Mouse (Mus musculus) kidney, postnatal 14 days (tissue): ENCODE measurements at regions not wholly inside any gene's neighbourhood (a gene's known extent, or its start where the extent isn't known, plus 50 kb on each side); places are given as distances from the start of the nearest gene placed in this dataset.

Experiments
- DNase-seq: peaks from one replicate; pipeline ENCODE4 v3.0.0; 2022; ENCODE audit warnings: mixed read lengths

DNA sequence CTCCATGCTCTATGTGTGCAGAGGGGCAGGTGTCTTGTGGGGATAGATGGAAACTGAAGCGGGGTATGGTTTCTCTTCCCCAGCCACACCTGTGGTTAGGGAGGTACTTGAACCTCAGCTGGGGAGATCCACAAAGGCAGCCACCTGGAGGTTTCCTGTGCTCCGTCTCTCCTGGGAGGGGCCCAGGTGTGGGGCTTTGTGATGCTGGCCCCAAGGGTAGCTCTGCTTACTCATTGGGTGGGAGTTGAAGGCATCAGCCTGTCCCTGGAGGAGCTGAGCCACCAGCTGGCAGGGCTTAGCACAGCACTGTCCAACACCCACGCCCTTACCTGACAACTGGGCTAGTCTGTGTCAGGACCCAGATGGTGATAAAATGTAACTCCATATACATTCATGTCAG, 81.4 kb downstream of the Lhx2 start:
- no peak for DNase-seq

DNA sequence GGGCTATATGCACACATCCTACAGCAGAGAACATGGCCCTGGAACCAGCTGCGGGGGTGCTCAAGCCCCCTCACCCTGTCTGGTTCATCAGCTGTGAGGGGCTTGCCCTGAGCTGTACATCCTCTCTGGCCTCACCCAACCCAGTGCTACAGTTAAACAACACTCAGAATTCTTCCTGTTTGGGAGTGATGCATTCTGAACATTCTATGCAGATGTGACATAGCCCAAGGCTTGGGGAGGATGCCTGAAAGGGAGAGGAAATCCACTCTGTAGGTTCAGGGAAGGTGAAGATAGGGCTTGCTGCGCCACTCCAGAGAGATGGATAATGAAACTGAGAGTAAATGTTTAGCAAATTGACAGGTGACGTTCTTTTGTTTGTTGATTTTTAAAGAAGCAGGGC, 83.3 kb downstream of the Lhx2 start:
- DNase-seq, result no peak

DNA sequence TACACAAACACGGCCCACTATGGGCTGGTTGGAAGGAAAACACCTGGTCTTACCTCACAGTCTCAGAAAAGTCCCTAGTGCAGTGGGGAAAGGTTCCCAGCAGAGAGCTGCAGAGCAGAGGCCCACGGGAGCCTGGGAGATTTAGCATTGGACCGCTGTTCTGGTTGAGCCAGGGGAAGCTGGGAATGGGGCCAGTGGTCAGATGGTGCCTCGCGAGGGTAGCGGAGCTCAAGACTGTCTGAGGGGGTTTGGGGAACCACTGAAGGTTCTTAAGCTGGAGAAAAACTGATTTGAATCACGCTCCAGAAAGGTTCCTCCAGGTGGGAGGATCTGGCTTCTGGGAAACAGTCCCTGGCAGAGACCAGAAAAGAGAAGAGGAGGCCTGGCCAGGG, 84.8 kb downstream of the Lhx2 start:
- DNase-seq, result no peak

DNA sequence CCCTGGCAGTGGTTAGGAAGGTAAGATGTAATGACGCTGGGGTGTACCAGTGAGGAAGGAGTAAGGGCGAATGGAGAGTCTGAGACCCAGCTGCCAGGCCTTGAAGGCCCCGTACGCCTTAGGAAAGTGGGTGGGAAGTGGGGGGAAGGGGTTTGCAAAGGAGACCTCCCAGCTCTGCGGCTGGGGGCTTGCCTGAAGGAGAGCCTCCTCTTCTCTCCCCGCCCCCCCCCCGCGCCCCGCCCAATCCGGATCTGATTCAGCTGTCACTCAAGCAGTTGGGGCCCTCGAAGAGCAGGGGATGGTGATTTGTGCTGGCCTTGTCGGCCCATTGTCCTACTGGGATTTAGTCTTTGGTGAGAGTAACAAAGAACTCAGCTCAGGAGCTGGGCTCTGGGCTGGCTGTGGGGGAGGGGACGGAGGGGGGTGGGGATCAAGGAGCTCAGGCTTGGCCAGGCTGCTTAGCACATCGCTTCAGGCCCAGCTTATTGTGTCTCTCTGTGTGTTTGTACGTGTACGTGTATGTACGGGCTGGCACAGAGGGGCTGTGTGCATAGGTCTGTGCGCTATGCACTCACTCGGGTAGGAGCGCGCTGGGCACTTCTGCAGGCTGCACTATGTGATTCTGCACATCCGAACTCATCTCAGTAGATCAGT, 85.3 kb downstream of the Lhx2 start:
- no peak for DNase-seq

DNA sequence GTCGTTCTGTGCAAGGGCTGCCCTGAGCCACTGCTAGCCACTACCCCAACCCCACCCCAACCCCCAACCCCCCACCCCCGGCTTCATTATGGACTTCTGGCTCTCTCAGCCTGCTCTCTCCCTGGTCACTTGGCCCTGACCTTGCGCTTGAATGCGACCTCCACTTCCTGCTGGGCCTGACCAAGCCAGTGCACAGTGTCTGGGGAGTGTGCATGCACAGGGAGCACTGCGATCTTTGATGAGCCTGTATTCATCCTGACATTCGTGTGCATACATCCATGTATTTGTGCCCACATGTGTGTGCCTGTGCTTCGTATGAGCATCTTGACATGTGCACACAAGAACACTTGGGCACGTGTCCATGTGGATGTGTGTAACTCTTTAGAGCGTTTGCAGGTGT, 85.9 kb downstream of the Lhx2 start:
- DNase-seq, result no peak

DNA sequence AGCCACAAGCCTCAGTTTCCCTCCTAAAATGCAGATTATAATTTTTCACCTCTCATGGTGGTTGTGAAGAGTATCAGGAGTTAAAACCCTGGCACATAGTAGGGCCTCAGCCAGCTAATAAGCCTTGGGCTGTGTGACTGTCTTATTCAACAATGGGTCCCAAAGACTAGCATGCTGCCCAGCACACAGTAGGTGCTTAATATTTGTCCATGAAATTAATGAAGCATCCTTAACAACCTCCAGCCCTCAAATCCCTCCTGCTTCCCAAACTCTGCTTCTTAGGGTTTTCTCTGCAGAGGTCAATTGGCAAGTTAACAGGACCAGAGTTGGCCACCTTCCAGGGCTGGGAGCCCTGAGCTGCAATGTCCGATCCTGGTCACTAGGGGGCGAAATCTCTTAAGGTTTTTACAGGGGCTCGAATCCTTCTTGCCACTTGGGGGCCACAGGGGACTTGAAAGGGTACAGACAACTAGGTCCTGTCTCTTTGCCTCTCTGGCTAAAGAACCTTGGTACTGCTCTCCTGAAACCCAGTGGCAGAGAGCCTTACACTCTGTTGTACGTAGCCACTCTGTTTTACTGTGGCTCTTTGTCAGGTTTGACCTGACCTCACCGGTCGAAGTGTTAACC, 81.6 kb upstream of the Nek6 start:
- peak; percentile 85 for DNase-seq

DNA sequence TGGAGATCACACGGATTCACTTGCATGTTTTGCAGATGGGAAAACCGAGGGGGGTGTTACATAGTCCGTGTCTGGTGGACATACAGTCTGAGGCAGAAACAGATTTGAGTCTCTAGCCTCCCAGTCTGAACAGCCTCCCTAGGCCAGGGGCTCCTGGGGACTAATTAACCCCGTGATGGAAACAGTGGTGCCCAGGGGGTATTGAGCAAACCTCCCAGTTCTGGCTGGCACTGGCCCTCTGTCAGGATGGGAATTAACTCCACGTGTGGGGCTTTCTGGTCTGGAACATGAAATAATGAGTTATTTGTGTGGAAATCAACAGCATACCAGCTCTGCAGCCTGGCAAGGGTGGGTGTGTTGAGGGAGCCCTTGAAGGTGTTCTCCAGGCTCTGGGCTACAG, 79.9 kb upstream of the Nek6 start:
- DNase-seq, result no peak

DNA sequence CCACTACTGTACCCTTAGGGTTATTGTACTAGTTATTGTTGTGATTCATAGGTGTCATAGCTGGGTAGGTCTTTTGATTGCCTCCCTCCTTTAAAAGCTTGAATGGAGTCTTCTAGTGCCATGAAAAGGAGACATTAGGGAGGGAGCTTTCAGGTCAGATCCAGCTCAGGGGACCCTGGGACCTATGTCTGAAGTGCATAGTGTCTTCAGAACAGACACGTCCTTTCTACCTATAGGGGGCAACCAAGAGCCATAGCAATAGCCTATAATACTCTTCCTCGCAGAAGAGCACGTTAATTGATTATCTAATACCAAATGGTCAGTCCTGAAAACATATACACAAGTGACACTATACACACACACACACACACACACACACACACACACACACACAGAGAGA, 77.7 kb upstream of the Nek6 start:
- peak; percentile 19 for DNase-seq

DNA sequence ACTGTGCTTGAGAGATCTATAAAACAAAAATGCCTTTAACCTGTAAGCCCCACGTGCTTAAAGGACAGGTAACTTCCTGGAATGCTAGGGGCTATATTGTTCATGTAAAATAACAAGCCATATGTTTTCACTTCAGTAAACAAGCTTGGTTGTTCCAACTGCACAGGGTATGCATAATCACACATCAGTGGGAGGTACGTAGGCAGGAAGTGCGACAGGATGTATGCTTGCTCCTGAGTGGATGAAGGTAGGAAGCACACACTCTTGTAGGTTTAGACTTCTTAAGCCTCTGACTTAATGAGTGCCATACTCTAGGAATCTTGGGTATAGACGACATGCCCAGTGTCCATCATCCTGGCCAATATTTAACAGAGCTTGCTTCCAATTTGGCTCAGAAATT, 74.7 kb upstream of the Nek6 start:
- no peak for DNase-seq

DNA sequence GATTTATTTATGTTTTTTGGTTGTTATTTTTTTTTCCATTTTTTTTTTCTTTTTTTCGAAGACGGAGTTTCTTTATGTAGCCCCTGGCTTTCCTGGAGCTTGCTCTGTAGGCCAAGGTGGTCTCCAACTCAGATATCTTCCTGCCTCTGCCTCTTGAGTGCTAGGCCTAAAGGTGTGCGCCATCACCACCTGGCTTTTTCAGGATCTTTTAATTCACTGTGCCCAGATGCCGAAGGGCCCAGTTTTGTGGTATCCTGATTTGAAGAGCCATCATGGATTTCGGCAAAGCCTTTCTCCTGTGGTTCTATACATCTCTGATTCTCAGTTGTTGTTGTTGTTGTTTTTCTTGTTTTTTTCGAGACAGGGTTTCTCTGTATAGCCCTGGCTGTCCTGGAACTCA, 72.3 kb upstream of the Nek6 start:
- DNase-seq, result no peak

DNA sequence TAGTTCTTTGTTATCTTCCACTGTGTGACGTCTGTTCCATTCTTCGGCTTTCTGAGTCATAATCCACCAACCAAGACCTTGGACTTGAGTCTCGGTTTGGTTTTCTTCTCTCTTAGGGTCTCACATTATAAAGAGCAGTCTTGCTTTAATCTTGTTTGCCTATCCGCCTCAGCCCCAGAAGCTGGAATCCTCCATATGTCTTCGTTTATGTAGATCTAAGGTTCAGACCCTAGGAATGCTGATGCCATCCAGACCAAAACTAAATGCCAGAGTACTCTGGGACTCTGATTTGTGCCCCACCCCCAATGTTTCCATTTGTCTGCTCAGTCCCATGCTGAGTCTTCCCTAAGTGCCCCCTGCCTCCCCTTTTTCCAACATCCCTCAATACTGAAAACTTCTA, 71.5 kb upstream of the Nek6 start:
- no peak for DNase-seq

DNA sequence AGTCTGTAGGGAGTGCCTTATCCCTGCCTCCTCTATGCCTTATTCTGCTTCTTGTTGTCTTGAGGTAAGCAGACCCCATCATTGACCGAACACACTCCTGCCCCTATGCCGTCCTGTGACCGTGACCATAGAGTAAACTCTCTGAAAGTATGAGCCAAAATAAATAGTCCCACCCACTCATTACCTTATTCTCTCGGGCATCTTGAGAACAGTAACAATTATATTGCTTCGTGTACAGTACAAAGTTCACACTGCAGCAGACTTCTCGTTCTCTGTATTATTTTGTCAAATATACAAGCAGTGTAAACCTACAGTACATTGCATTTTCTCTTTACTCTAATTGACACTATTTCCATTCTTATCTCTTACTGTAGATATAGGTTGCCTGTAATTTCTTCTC, 62.4 kb upstream of the Nek6 start:
- DNase-seq, result no peak

DNA sequence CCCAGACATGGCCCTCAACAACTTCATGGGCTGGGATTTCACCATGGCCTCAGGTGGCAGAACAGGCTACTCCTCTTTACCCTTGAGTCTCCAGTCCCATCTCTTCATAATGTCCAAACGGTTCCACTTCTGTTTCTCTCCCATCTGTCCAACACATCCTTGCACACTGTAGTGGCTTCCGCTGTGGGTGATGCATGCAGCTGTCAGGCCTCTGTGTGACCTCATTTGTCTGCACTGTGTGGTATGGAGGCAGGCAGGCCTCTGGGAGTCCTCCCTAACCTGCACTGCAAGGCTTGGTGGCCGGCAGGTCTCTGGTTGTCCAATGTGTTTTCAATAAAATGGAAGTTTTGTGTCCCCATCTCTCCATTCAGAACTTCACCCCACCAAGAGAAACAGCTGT, 54.9 kb upstream of the Nek6 start:
- no peak for DNase-seq

DNA sequence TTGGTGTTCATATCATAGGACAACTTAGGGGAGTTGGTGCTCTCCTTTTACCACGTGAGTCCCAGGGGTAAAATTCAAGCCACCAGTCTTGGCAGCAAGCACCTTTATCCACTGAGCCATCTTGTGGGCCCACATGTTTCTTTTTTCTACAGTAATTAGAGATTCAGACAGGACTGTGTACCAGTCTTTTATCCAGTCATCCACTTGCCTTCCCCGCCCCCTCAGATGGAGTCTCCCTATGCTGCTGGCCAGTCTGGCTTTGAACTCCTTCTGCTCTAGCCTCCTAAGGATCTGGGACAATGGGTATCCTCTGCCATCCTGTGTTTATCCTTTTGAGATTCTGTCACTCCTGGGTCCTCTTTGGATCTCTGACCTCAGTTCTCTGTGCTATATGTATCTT, 51.1 kb upstream of the Nek6 start:
- no peak for DNase-seq

DNA sequence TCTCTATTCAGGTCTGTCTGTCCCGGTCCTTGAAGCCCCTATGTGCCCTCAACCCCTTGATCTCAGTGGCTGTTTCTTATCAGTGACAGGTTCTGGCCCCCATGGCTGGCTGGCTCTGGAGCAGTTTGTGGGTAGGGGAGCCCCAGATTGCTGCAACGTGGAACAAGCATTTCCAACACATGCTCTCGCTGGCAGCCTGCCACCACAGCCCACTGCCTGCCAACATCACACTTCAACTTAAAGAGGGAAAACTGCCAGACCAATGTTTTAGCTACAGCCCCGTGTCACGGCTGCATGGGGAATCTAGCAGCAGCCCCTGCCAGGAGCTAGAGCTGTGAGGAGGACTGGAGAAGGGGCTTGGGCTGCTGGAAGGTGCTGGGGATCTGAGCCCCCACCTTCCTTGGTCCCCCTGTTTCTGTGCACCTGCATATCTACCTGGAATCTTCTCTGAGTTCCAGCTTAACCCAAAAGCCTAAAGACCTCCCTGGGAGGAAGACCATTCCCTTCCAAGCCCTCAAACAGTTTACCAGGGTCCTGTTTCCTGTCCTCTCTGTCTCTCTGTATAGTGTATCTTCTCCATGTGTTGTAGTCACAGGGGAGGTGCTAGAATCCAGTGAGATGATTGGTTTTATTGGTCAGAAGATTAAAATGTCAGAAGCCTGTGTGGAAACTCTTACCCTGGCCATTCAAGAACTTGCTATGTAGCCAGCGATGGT, 50.5 kb upstream of the Nek6 start:
- peak; percentile 37 for DNase-seq
